Mouse (Mus musculus) E14TG2a.4 (cell line): ENCODE measurements around the gene Gba2.
"Not testable (repeated sequence)": the region's sequence is repeated elsewhere in the genome, so short reads cannot be mapped to it uniquely, and the experiment has no call there.

ENCODE experiments used
- H3K27me3 ChIP-seq: 2 replicates; pipeline ENCODE4 v1.6.1; 2014; ENCODE audit warnings: low read length, control low read depth; ENCODE audit not compliant: insufficient read depth
- H3K36me3 ChIP-seq: 2 replicates; pipeline ENCODE4 v1.6.1; 2014; ENCODE audit warnings: low read length, control low read depth; ENCODE audit not compliant: insufficient read depth
- H3K4me1 ChIP-seq: replicated peaks from 2 replicates; pipeline ENCODE4 v1.6.1; 2014; ENCODE audit warnings: low read depth, low read length, control low read depth
- H3K4me3 ChIP-seq: replicated peaks from 2 replicates; pipeline ENCODE4 v1.5.1; 2014; ENCODE audit warnings: mild to moderate bottlenecking, low read length
- H3K9me3 ChIP-seq: 2 replicates; pipeline ENCODE4 v1.6.1; 2014; ENCODE audit warnings: low read length, control low read depth
- CTCF ChIP-seq: conservative IDR thresholded peaks from 2 replicates; pipeline ENCODE4 v1.5.1; 2014; ENCODE audit warnings: low read length
- NANOG ChIP-seq: IDR thresholded peaks from 2 replicates; pipeline ENCODE4 v1.6.1; 2014; ENCODE audit warnings: borderline replicate concordance, low read length, mixed read lengths
- POU5F1 ChIP-seq: IDR thresholded peaks from 2 replicates; pipeline ENCODE4 v1.6.1; 2014; ENCODE audit warnings: low read length, borderline replicate concordance

Gene Gba2

GRCm38 (mm10) chr4:43552437-43552836, 26.2 kb downstream of the Gba2 start:
- peaks cover 100% of the 10 kb centered on the region for H3K36me3 ChIP-seq
- no peaks in the 10 kb centered on the region for H3K9me3 ChIP-seq
- no peak for TF ChIP-seq NANOG
- TF ChIP-seq POU5F1 = no peak
- no peak for TF ChIP-seq CTCF
- H3K4me3 ChIP-seq = no peak overlapping the region
- H3K4me1 ChIP-seq = peaks cover 23% of the 10 kb centered on the region
- no peaks in the 10 kb centered on the region for H3K27me3 ChIP-seq

GRCm38 (mm10) chr4:43551854-43552253, 26.8 kb downstream of the Gba2 start:
- peaks cover 17% of the 10 kb centered on the region for H3K4me1 ChIP-seq
- H3K4me3 ChIP-seq, H3K9me3 ChIP-seq, H3K27me3 ChIP-seq: not testable (repeated sequence)
- H3K36me3 ChIP-seq = peaks cover 100% of the 10 kb centered on the region

- TF ChIP-seq CTCF = no peak
- TF ChIP-seq POU5F1 = no peak
- TF ChIP-seq NANOG = no peak
These were observed 29.6 kb downstream of the Gba2 start for GRCm38 (mm10) chr4:43549055-43549454.

GRCm38 (mm10) chr4:43547160-43547559, 31.5 kb downstream of the Gba2 start:
- peaks cover 100% of the 10 kb centered on the region for H3K36me3 ChIP-seq
- peaks cover 6% of the 10 kb centered on the region; the same call in 1 of the 2 replicates for H3K4me1 ChIP-seq
- TF ChIP-seq POU5F1 = no peak
- TF ChIP-seq CTCF = no peak
- no peak for TF ChIP-seq NANOG
- no peak overlapping the region for H3K4me3 ChIP-seq
- peaks cover 46% of the 10 kb centered on the region for H3K9me3 ChIP-seq
- H3K27me3 ChIP-seq = no peaks in the 10 kb centered on the region

More at GRCm38 (mm10) chr4:43549055-43549454, 29.6 kb downstream of the Gba2 start:
- H3K36me3 ChIP-seq = peaks cover 100% of the 10 kb centered on the region
- peaks cover 6% of the 10 kb centered on the region; the same call in 1 of the 2 replicates for H3K4me1 ChIP-seq
- no peaks in the 10 kb centered on the region for H3K27me3 ChIP-seq
- H3K9me3 ChIP-seq = peaks cover 27% of the 10 kb centered on the region
- H3K4me3 ChIP-seq = no peak overlapping the region

GRCm38 (mm10) chr4:43546375-43547047, 32.2 kb downstream of the Gba2 start:
- no peaks in the 10 kb centered on the region for H3K27me3 ChIP-seq
- peaks cover 100% of the 10 kb centered on the region for H3K36me3 ChIP-seq
- no peak overlapping the region for H3K4me3 ChIP-seq
- TF ChIP-seq NANOG = no peak
- peaks cover 52% of the 10 kb centered on the region for H3K9me3 ChIP-seq
- peaks cover 6% of the 10 kb centered on the region; the same call in 1 of the 2 replicates for H3K4me1 ChIP-seq

GRCm38 (mm10) chr4:43542044-43542443, 36.6 kb downstream of the Gba2 start:
- no peak for TF ChIP-seq CTCF
- TF ChIP-seq POU5F1 = no peak
- Histone ChIP-seq H3K4me1 (no peaks in the 10 kb centered on the region), H3K36me3 (peaks cover 97% of the 10 kb centered on the region), H3K27me3 (no peaks in the 10 kb centered on the region), H3K4me3 (peak overlapping the region; percentile 32; the same call in 1 of the 2 replicates), H3K9me3 (peaks cover 87% of the 10 kb centered on the region)

GRCm38 (mm10) chr4:43536031-43536430, 42.6 kb downstream of the Gba2 start:
- H3K27me3 ChIP-seq = no peaks in the 10 kb centered on the region
- TF ChIP-seq NANOG = no peak
- no peak for TF ChIP-seq CTCF
- TF ChIP-seq POU5F1 = no peak
- H3K4me1 ChIP-seq = peaks cover 36% of the 10 kb centered on the region
- peaks cover 30% of the 10 kb centered on the region for H3K9me3 ChIP-seq
- peaks cover 98% of the 10 kb centered on the region for H3K36me3 ChIP-seq
- no peak overlapping the region for H3K4me3 ChIP-seq

GRCm38 (mm10) chr4:43535628-43536027, 43.0 kb downstream of the Gba2 start:
- TF ChIP-seq POU5F1 = no peak
- no peak for TF ChIP-seq CTCF
- no peak for TF ChIP-seq NANOG
- Histone ChIP-seq H3K9me3 (peaks cover 26% of the 10 kb centered on the region), H3K4me1 (peaks cover 36% of the 10 kb centered on the region), H3K36me3 (peaks cover 98% of the 10 kb centered on the region), H3K27me3 (no peaks in the 10 kb centered on the region), H3K4me3 (no peak overlapping the region)

- Histone ChIP-seq H3K27me3 (no peaks in the 10 kb centered on the region), H3K4me3 (peak overlapping the region; percentile 57; the same call in 1 of the 2 replicates), H3K4me1 (peaks cover 36% of the 10 kb centered on the region), H3K36me3 (peaks cover 74% of the 10 kb centered on the region), H3K9me3 (peaks cover 2% of the 10 kb centered on the region; the same call in 1 of the 2 replicates)
- TF ChIP-seq NANOG (no peak), CTCF (no peak)
These were observed 45.4 kb downstream of the Gba2 start for GRCm38 (mm10) chr4:43533270-43533669.
